Mouse (Mus musculus) liver, adult 2 months (tissue): ENCODE measurements at regions not wholly inside any gene's neighbourhood (a gene's known extent, or its start where the extent isn't known, plus 50 kb on each side); places are given as distances from the start of the nearest gene placed in this dataset.

Experiments used
- CTCF ChIP-seq: fragments of 200-500 bp; IDR thresholded peaks from 2 replicates; pipeline ENCODE4 v1.5.1; 2011; ENCODE audit warnings: low read depth, low read length, control low read depth
- POLR2A ChIP-seq: fragments of 200-500 bp; IDR thresholded peaks from 2 replicates; pipeline ENCODE4 v1.6.1; 2011; ENCODE audit warnings: low read length, control low read depth; ENCODE audit not compliant: insufficient read depth; ENCODE audit errors: extremely low read depth

DNA sequence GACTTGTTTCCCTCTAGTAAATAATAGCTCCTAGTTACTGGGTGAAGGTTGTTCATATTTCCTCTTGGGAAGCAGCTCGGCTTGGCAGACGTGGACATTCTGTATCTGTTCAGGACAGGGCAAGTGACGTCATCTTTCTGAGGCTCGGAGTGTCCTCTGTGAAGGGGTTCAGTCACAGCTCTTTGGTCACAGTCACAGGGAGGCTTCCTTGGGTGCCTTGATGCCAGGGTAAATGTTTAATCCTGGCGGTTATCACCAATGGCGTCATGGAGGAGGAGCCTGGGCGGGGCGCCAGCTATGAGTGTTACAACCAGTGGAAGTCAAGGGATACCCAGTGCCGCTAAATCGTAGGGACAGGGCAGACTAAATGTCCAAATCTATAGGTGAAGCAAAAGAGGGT is 56.3 kb upstream of the Med13l start:
- TF ChIP-seq POLR2A (no peak), CTCF (no peak)
